Mouse (Mus musculus) embryonic fibroblast, embryonic 13.5 days (primary cell): Measurements from ENCODE around the gene Hist1h3g.

Experiments used
- CTCF ChIP-seq: IDR thresholded peaks from 2 replicates; pipeline ENCODE4 v1.5.1; 2011; ENCODE audit warnings: mild to moderate bottlenecking, control low read depth, low read length, moderate library complexity, borderline replicate concordance; ENCODE audit not compliant: insufficient read depth
- POLR2A ChIP-seq: IDR thresholded peaks from 2 replicates; pipeline ENCODE4 v1.6.1; 2011; ENCODE audit warnings: low read depth, mild to moderate bottlenecking, control low read depth, low read length, moderate library complexity

GRCm38 (mm10) chr13:23529480-23530165 lies 5.6 kb upstream of the Hist1h3g start:
- no peak for TF ChIP-seq CTCF
- no peak for TF ChIP-seq POLR2A
